Mouse (Mus musculus) cerebellum, adult 11-12 months (tissue): Measurements from ENCODE around the gene Tspan3.

Source experiments
- DNase-seq: peaks from one replicate; pipeline ENCODE4 v3.0.0; 2022

Gene Tspan3

GRCm38 (mm10) chr9:56165377-56165776 is at the start of gene Tspan3:
TSS of gene Tspan3 (minus strand) at chr9:56165477.
- DNase-seq = no peak

DNA sequence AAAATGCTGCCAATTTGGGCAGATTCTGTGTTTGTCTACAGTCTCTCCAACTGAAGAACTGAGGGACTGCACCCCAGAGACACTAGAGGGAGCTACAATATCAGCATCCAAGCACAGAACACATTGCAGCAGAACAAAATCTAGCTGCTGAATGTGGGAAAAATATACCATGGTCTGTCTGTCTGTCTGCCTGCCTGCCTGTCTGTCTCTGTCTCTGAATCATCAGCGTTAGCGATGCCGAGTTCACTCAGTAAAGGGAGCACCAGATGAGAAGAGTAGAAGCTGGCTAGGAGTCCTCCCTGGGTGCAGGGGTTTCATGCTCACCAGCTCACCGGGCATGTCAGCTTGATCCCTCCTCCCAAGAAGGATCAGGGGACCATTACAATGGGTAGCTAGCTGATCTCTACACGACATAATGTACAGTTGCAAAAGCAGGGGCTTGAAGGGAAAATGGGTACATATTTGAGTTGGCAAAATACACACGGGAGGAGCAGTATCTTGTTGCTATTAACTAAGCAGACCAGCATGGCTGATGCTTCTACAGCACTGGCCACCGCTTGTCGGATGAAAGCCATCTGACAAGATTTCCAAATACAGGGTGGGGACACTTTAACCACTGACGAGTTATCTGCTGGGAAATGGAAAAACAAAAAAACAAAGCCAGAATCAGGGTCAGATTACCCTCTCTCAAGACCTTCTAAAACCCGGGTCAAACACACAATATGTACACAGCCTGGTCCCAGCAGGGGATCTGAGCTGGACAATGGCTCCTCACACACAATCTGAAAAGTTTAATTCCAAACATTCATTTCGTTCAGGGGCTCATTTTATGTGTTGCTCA is 48.4 kb upstream of the Tspan3 start:
- DNase-seq = peak; percentile 53

DNA sequence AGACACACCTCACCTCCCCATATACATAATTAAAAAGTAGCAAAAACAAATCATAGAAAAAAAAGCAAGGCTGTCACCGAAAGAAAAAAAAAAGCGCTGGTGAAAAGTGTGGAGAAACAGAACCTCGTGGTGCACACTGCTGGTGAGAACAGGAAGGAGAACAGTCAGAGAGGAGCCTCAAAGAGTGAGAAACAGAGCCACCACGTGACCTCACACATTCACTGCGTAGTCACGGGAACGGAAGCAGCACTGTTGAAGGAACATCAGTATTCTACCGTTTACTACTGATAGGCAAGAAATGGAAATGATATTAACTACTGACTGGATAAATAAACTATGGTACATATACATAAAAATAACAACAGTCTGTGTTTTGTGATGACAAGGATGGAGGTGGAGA is 43.5 kb upstream of the Tspan3 start:
- no peak for DNase-seq

DNA sequence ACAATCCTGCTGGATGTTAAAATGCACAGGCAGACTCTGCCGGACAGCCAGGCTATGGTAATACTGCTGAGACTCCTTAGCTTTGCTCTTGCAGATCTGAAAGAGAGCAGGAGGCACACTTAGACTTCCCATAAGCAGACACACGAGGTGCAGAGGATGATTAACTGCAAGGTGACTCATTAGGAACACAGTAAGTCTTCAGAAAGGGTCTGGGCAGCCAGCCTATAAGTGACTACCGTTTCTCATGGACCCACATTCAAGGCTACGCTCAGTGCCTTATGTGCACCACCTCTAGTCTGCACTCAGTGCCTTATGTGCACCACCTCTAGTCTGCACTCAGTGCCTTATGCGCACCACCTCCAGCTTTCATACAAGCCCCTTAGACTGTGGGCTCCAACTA is 42.2 kb upstream of the Tspan3 start:
- no peak for DNase-seq

DNA sequence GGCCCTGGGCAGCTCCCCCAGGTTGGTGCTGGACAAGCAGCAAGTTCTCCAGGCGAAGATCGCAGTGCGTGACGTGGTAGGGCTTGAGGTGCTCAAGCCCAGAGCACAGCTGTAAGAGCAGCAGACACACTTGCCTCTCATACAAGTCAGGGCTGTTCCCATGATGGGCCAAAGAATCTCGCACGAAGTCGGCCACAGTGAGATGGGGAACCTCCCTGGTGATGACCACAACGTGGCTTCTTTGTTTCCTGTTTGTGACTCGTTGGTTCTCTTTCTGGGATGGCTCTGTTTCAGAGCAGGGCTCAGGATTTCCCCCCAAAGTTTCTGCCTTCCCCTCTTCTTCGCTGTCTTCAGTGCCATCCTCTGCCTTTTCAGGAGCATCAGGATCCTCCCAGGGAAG is 41.8 kb upstream of the Tspan3 start:
- no peak for DNase-seq

DNA sequence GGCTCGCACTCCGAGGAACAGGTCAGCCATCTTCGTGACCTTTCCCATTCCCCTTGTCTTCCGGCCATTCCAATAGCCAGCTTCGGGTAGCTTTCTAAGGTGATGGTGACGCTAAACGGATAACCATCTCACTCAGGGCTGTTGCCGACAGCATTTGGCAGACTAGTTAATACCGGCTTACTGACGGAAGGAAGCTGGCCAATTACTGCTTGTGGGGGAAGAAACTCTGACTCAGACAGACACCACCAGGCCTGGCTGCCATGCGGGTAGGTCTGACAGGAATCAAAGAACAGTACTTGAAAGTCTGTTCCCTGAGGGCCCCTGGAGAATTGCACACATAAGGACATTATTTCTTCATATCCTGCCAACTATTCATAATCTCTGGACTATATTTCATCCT is 40.1 kb upstream of the Tspan3 start:
- DNase-seq = no peak

- DNase-seq = no peak
Measured at GRCm38 (mm10) chr9:56204316-56204715, 39.0 kb upstream of the Tspan3 start.

DNA sequence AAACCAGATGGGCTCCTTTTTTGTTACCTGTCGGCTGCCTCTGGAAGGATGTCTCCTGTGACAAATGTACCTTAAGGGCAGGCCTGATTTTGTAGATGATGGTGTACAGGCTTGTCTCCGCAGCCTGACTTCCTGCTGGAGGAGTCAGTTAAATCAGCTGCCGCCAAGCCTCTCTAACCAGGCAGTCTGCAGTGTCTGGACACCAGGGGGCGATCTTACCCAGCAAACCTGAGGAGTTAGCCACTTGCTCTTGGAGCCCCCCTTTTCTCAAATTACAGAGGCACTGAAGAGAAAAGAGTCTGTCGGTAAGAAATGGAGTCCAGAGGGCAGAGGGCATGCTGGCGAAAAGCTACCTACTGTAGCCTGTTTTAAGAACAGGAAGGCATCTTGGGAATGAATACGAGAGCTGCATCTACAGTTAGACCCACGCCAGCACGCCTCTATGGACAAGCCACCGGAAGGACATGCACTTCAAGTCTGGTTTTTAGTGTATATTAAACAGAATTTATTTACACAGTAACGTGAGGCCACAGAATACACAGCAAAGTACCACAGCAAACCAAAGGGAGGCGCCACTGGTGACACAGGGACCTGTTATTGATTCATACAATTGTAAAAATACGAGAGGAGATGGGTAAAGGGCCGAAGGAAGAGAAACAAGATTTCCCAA is 35.5 kb upstream of the Tspan3 start:
- DNase-seq = peak; percentile 75

GRCm38 (mm10) chr9:56200200-56200599 is 34.9 kb upstream of the Tspan3 start:
- DNase-seq = no peak

DNA sequence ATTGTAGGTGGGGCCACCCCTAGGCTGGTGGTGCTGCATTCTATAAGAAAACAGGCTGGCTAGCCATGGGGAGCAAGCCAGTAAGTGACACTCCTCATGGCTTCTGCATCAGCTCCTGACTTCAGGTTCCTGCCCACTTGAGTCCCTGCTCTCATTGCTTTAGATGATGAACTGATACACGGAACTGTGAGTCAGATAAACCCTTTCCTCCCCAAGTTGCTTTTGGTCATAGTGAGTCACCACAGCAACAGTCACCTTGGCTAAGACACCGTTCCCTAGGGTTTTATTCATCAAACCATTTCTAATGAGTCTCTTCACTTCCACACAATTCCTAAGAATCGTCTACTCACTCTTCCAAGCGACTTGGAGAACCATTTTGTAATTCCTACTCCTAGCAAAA is 31.6 kb upstream of the Tspan3 start:
- no peak for DNase-seq

- DNase-seq = no peak
Measured at GRCm38 (mm10) chr9:56195193-56195592, 29.9 kb upstream of the Tspan3 start.

DNA sequence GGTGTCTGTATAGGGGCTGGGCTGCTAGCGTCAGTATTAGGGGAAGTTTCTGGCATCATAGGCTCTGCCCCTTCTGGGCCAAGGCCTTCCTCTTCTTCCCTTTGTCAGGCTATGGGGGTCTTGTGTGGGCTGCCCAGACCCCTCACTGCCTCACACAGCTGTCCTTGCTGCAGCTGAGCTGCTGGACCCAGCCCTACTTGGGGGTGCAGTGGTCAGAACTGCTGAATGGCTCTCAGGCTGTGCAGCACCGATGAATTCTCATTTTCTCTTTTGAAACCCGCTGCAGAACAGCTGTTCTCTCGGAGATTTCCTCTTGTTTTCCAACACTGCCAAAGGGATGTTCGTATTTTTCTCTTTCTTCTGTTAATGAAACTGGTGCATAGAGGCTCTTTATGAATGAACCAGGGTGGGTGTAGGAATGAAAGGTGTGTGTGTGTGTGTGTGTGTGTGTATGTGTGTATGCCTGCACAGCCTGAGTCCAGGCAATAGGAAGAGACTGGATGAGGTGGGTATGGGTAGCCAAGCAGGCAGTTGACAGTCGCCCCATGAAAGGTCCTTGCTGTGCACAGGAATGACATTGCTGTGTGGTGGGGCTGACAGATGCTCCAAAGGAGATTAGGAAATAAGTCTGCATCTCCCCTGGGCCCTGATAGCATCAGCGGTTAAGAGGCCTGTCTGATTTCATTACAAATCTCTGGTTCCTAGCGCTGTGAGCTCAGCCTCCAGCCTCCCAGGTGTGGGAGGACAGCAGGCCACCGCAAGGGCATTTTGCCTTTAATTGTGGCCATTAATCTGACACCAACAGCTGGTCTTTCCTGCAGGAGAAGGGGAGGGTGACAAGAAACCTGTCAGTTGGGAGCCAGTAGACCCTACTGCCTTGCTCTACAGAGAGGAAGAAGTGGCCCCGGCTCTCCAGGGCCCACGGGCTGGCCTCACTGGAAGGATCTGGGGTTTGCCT is 26.5 kb upstream of the Tspan3 start:
- DNase-seq = no peak

- DNase-seq = no peak
Measured at GRCm38 (mm10) chr9:56180118-56180781, 15.0 kb upstream of the Tspan3 start.

- no peak for DNase-seq
Measured at GRCm38 (mm10) chr9:56179416-56180117, 14.3 kb upstream of the Tspan3 start.

GRCm38 (mm10) chr9:56177354-56177753 is 12.1 kb upstream of the Tspan3 start:
- no peak for DNase-seq

- no peak for DNase-seq
Measured at GRCm38 (mm10) chr9:56175316-56175715, 10.0 kb upstream of the Tspan3 start.

- no peak for DNase-seq
Measured at GRCm38 (mm10) chr9:56167690-56168089, 2.4 kb upstream of the Tspan3 start.

- DNase-seq = no peak
Measured at GRCm38 (mm10) chr9:56166161-56166560, 884 bp upstream of the Tspan3 start.

DNA sequence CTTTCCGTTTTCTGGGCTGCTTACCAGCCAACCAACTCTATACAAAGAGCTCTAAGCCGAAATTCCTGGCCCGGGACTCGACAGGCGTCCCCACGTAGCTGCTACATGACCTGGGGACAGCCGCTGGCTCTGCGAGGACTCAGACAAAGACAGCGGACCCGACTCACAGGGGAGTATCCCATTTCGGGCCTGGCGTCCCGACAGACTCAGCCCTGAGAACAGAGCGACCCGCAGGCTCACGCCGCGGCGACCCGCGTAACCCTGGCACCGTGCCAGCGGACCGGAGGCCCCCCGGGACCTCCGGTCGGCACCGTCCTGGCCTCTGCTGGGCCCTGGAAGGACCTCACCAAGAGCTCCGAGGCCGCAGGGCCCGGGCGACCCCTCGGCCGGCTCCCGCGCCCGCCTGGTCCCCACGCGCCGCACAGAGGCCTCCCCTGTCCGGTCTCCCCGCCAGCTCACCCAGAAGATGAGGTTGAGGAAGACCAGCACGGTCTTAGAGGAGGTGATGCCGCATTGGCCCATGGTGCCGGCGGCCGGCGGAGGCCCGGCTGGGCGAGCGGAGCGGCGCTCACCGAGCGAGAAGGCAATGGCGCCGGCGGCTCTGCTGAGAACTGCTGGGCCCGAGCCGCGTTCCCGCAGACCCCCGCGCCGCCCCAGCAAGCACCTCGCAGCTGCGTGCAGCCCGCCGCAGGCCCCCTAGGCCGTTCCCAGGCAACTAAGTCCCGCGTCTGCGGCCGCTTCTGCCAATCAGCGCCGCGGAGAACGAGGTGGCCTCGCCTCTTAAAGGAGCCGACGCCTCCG is 4.7 kb downstream of the Tspan3 start:
- DNase-seq = peak; percentile 89

DNA sequence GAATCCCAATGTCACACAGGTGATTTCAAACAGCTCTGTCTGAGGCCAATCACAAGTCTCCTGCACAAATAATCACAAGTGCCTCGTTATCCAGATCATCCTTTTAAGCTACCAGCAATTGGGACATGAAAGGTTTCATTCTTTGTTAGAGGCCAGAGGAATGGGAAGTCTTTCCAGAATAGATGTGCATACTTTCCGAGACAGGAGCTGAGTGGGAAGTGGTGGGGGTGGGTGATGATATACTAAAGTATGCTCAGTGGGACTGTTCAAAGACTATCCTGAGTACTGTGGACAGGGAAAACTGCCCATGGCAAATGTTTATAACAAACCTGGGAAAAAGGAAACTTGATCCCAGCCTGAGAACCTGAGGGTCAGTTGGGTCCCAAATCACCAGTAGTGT is 5.8 kb downstream of the Tspan3 start:
- no peak for DNase-seq

DNA sequence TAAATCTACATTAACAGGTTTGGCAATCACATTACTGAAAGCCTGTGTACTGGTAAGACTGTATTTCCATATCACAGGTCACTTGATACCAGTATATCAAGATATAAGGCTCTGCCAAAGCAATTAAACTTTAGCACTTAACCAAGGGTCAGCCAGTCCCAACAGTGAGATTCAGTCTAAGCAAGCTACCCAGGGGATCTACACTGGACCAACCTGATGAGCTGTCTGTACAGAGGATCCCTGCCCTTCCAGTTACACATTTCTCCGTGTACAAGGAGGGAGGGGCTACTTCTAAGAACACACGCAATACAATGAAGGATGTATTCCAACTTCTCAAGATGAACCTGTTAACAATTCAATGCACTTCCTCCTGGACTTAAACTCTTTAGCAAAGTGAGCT is 7.2 kb downstream of the Tspan3 start:
- DNase-seq = no peak
